ENCODE assay signal across 14 mouse cellular contexts in genomic region chr3:138804104-138805048, GRCm38 (mm10).
DNase-seq lines count a peak whose midpoint lies in the region; ATAC-seq and TF ChIP-seq lines count a peak whose summit lies in the region.
"Had no signal": no experiment of that assay in that cellular context is flagged by ENCODE, and none has a peak within 500 bp of the region (broad histone marks: within the 10 kb centered on the region; RNA-seq: fewer than 3 reads in every experiment).

No protein-coding gene starts in this region.

- no peaks in the 10 kb centered on the region for H3K79me2 ChIP-seq in CH12.LX (replicated peaks; ENCODE audit: control insufficient read depth, extremely low read depth, insufficient read depth, poor library complexity, severe bottlenecking)

- H3K9me3 ChIP-seq in hindbrain, postnatal 0 days (ENCODE audit: low read length) = no peaks in the 10 kb centered on the region
- H3K9me3 ChIP-seq in hindbrain, embryonic 11.5 days (ENCODE audit: control insufficient read depth, low read length) = no peaks in the 10 kb centered on the region
- no peaks in the 10 kb centered on the region for H3K9me3 ChIP-seq in CH12.LX (replicated peaks; ENCODE audit: low read length)
- H3K9me3 ChIP-seq in forebrain, postnatal 0 days (ENCODE audit: low read length) = no peaks in the 10 kb centered on the region
- H3K9me3 ChIP-seq: midbrain, embryonic 12.5 days; neural tube, embryonic 12.5 days had no signal

- ATAC-seq in hindbrain, postnatal 0 days = no peak; the same call in 1 of the 2 replicates
- no peak for ATAC-seq in hindbrain, embryonic 11.5 days (ENCODE audit: low FRiP score)
- ATAC-seq in forebrain, postnatal 0 days = no peak

- no peak for TF ChIP-seq CTCF in hindbrain, postnatal 0 days (IDR thresholded peaks at IDR 0.05; ENCODE audit: low read depth)
- TF ChIP-seq CTCF in CH12.LX (conservative IDR thresholded peaks at IDR 0.05 in 1 of 2, IDR thresholded peaks at IDR 0.05 in 1 of 2; ENCODE audit: low read depth in 2 of 2, low read length in 2 of 2) = no peak
- TF ChIP-seq CTCF in forebrain, postnatal 0 days (IDR thresholded peaks at IDR 0.05; ENCODE audit: low read depth) = no peak

- H3K27ac ChIP-seq in hindbrain, postnatal 0 days = peak overlapping the region; percentile 11
- no peak overlapping the region for H3K27ac ChIP-seq in hindbrain, embryonic 11.5 days (ENCODE audit: low read depth, low read length)
- H3K27ac ChIP-seq in CH12.LX (ENCODE audit: insufficient read depth, low read depth) = no peak overlapping the region
- peak overlapping the region; percentile 79 for H3K27ac ChIP-seq in forebrain, postnatal 0 days (ENCODE audit: low read depth, low read length)
- H3K27ac ChIP-seq: heart, adult 2 months; midbrain, embryonic 12.5 days; neural tube, embryonic 12.5 days had no signal

- H3K27me3 ChIP-seq in hindbrain, postnatal 0 days (ENCODE audit: insufficient read depth, low read length) = no peaks in the 10 kb centered on the region
- no peaks in the 10 kb centered on the region for H3K27me3 ChIP-seq in hindbrain, embryonic 11.5 days (ENCODE audit: control insufficient read depth, insufficient read depth, low read length)
- no peaks in the 10 kb centered on the region for H3K27me3 ChIP-seq in CH12.LX (replicated peaks)
- H3K27me3 ChIP-seq in forebrain, postnatal 0 days (ENCODE audit: insufficient read depth, low read length) = no peaks in the 10 kb centered on the region
- H3K27me3 ChIP-seq: midbrain, embryonic 12.5 days; neural tube, embryonic 12.5 days had no signal

- dilution Hi-C loops in CH12.LX (cut with MboI; ENCODE audit: extremely low pct_ligation_motif_present, extremely low pct_unique_long_range_greater_than_20kb, low sequenced_read_pairs) = no loop called here

- TF ChIP-seq RAD21 in CH12.LX (IDR thresholded peaks at IDR 0.05; ENCODE audit: low read depth, low read length) = no peak

- H3K4me2 ChIP-seq in hindbrain, postnatal 0 days (ENCODE audit: low read depth, low read length) = no peak overlapping the region
- H3K4me2 ChIP-seq in hindbrain, embryonic 11.5 days (replicated peaks; ENCODE audit: low read depth, low read length) = no peak overlapping the region
- H3K4me2 ChIP-seq in CH12.LX (ENCODE audit: insufficient read depth, low read depth, poor library complexity, severe bottlenecking) = no peak overlapping the region
- H3K4me2 ChIP-seq in forebrain, postnatal 0 days (ENCODE audit: low read depth) = no peak overlapping the region
- H3K4me2 ChIP-seq: midbrain, embryonic 12.5 days; neural tube, embryonic 12.5 days had no signal

- 56% methylated on average over 11 of the region's 11 CpGs for WGBS in hindbrain, postnatal 0 days
- 81% methylated on average over 11 of the region's 11 CpGs for WGBS in hindbrain, embryonic 11.5 days
- WGBS in forebrain, postnatal 0 days = 59% methylated on average over 11 of the region's 11 CpGs

- H3K36me3 ChIP-seq in hindbrain, postnatal 0 days (ENCODE audit: insufficient read depth, low read length) = no peaks in the 10 kb centered on the region
- no peaks in the 10 kb centered on the region for H3K36me3 ChIP-seq in hindbrain, embryonic 11.5 days (ENCODE audit: control insufficient read depth, insufficient read depth, low read length)
- H3K36me3 ChIP-seq in CH12.LX (replicated peaks in 1 of 2; ENCODE audit: control insufficient read depth in 1 of 2, insufficient read depth in 1 of 2, low read length in 1 of 2) = peaks cover 0 to 28% of the 10 kb centered on the region in 2 experiments
- no peaks in the 10 kb centered on the region for H3K36me3 ChIP-seq in forebrain, postnatal 0 days (ENCODE audit: insufficient read depth)
- H3K36me3 ChIP-seq: midbrain, embryonic 12.5 days; neural tube, embryonic 12.5 days had no signal

- peaks cover 32% of the 10 kb centered on the region for H3K4me1 ChIP-seq in hindbrain, postnatal 0 days (ENCODE audit: insufficient read depth, low read length)
- H3K4me1 ChIP-seq in hindbrain, embryonic 11.5 days (replicated peaks; ENCODE audit: control insufficient read depth, insufficient read depth, low read length) = peaks cover 2% of the 10 kb centered on the region; the same call in 1 of the 2 replicates
- H3K4me1 ChIP-seq in CH12.LX (ENCODE audit: control insufficient read depth in 1 of 2, insufficient read depth in 2 of 2) = peaks cover 6 to 35% of the 10 kb centered on the region in 2 experiments
- peaks cover 45% of the 10 kb centered on the region for H3K4me1 ChIP-seq in forebrain, postnatal 0 days (ENCODE audit: insufficient read depth)

- no peak for DNase-seq in hindbrain, postnatal 0 days (ENCODE audit: low spot score)
- DNase-seq in hindbrain, embryonic 11.5 days (ENCODE audit: low spot score) = no peak
- DNase-seq in CH12.LX (ENCODE audit: extremely low read depth) = no peak
- peak; percentile 66 for DNase-seq in NIH3T3 (ENCODE audit: low read depth)
- peak; percentile 58 for DNase-seq in forebrain, postnatal 0 days
- DNase-seq in urinary bladder, adult 2 months (ENCODE audit: low spot score) = no peak
- no peak for DNase-seq in gastrocnemius, postnatal 4 days (ENCODE audit: low spot score in 2 of 2)
- DNase-seq: cerebellum, adult 9-10 months; embryo, embryonic 11 days; heart, adult 2 months; right cerebral cortex, postnatal 4 days; thymus, adult 18-20 months had no signal

- in situ Hi-C loops in CH12.LX (cut with MboI; ENCODE audit: low pct_ligation_motif_present, low pct_unique_long_range_greater_than_20kb, low sequenced_read_pairs) = no loop called here

- no peak for TF ChIP-seq EP300 in CH12.LX (IDR thresholded peaks at IDR 0.05; ENCODE audit: low read length)

- TF ChIP-seq POLR2A in CH12.LX (IDR thresholded peaks at IDR 0.05; ENCODE audit: low read depth, low read length) = no peak

- no peak overlapping the region for H3K4me3 ChIP-seq in hindbrain, postnatal 0 days (ENCODE audit: low read length)
- no peak overlapping the region for H3K4me3 ChIP-seq in hindbrain, embryonic 11.5 days (ENCODE audit: low read depth, low read length)
- no peak overlapping the region for H3K4me3 ChIP-seq in CH12.LX (replicated peaks in 1 of 3; ENCODE audit: low read depth in 2 of 3, low read length in 2 of 3, poor library complexity in 1 of 3)
- H3K4me3 ChIP-seq in forebrain, postnatal 0 days (ENCODE audit: low read depth, low read length) = no peak overlapping the region
- H3K4me3 ChIP-seq: heart, adult 2 months; midbrain, embryonic 12.5 days; neural tube, embryonic 12.5 days had no signal

- no peak overlapping the region; the same call in 1 of the 2 replicates for H3K9ac ChIP-seq in hindbrain, postnatal 0 days (replicated peaks; ENCODE audit: low read length)
- no peak overlapping the region for H3K9ac ChIP-seq in hindbrain, embryonic 11.5 days (ENCODE audit: low read depth, low read length)
- H3K9ac ChIP-seq in CH12.LX (ENCODE audit: insufficient read depth, low read depth) = no peak overlapping the region
- 0 out of 2 replicates have a peak overlapping the region, but pooled peaks have one; percentile 1 for H3K9ac ChIP-seq in forebrain, postnatal 0 days
- H3K9ac ChIP-seq: midbrain, embryonic 12.5 days; neural tube, embryonic 12.5 days had no signal

TF ChIP-seq in CH12.LX, 34 proteins besides CTCF, POLR2A, EP300 and RAD21:
- no peak for TF ChIP-seq HCFC1 (IDR thresholded peaks at IDR 0.05; ENCODE audit: low read depth, low read length)
- no peak for TF ChIP-seq NRF1 (IDR thresholded peaks at IDR 0.05; ENCODE audit: low read depth, low read length)
- no peak for TF ChIP-seq TBP (conservative IDR thresholded peaks at IDR 0.05; ENCODE audit: low read depth, low read length)
- no peak for TF ChIP-seq ZC3H11A (IDR thresholded peaks at IDR 0.05; ENCODE audit: low read depth, low read length)
- peak; percentile 14; the same call in 1 of the 2 replicates for TF ChIP-seq ZNF384 (IDR thresholded peaks at IDR 0.05; ENCODE audit: low read depth, low read length)
- no peak for TF ChIP-seq MYC (IDR thresholded peaks at IDR 0.05; ENCODE audit: low read depth, low read length)
- no peak for TF ChIP-seq E2F4 (IDR thresholded peaks at IDR 0.05; ENCODE audit: insufficient replicate concordance, low read depth, low read length)
- TF ChIP-seq TCF12 (IDR thresholded peaks at IDR 0.05; ENCODE audit: low read depth, low read length) = no peak

Comparison
In these comparisons a context has a peak if more than half of its experiments do, and no peak if none do; other contexts are left out.
1. H3K27ac ChIP-seq: peak in hindbrain, postnatal 0 days (single experiment) and forebrain, postnatal 0 days (single experiment); none in hindbrain, embryonic 11.5 days (single experiment) and CH12.LX (single experiment).
2. DNase-seq: peak in NIH3T3 (single experiment) and forebrain, postnatal 0 days (single experiment); none in hindbrain, postnatal 0 days (single experiment), hindbrain, embryonic 11.5 days (single experiment), CH12.LX (single experiment), urinary bladder, adult 2 months (single experiment) and gastrocnemius, postnatal 4 days (0 of 2).